Mouse (Mus musculus) cortical plate, adult 2 months (tissue): ENCODE data around the gene Clec2e. TPM values are rescaled to one million over a fixed set of nuclear protein-coding genes. Genes with fewer than 3 reads are reported as not detected.
"Not testable (repeated sequence)": the region's sequence is repeated elsewhere in the genome, so short reads cannot be mapped to it uniquely, and the experiment has no call there.

Experiments
- H3K27ac ChIP-seq: fragments of 200-500 bp; 2 replicates; pipeline ENCODE4 v1.5.1; 2012; ENCODE audit warnings: low read length, control low read depth, inconsistent platforms; ENCODE audit not compliant: insufficient read depth
- H3K4me1 ChIP-seq: fragments of 200-500 bp; 2 replicates; pipeline ENCODE4 v1.6.1; 2011; ENCODE audit warnings: low read length; ENCODE audit not compliant: control insufficient read depth, insufficient read depth
- H3K4me3 ChIP-seq: fragments of 200-500 bp; 2 replicates; pipeline ENCODE4 v1.5.1; 2011; ENCODE audit warnings: mild to moderate bottlenecking, low read length, control low read depth; ENCODE audit not compliant: insufficient read depth
- CTCF ChIP-seq: fragments of 200-500 bp; IDR thresholded peaks from 2 replicates; pipeline ENCODE4 v1.5.1; 2011; ENCODE audit warnings: mild to moderate bottlenecking, control low read depth, low read length; ENCODE audit not compliant: insufficient read depth; ENCODE audit errors: extremely low read depth
- POLR2A ChIP-seq: fragments of 200-500 bp; IDR thresholded peaks from 2 replicates; pipeline ENCODE4 v1.6.1; 2011; ENCODE audit warnings: mild to moderate bottlenecking, low read length, control low read depth; ENCODE audit not compliant: insufficient read depth; ENCODE audit errors: extremely low read depth
- polyA plus RNA-seq: library from polyadenylated mRNA; depleted of rRNA; stranded (reverse); fragments of >200 nt; gene quantifications from 2 replicates; pipeline ENCODE4 v1.2.3, GENCODE M21; 2012

Clec2e gene
- polyA plus RNA-seq, 1 experiment: not detected

GRCm38 (mm10) chr6:129102858-129103555 lies 2.3 kb upstream of the Clec2e start:
- Histone ChIP-seq H3K27ac (no peak overlapping the region), H3K4me1 (no peaks in the 10 kb centered on the region), H3K4me3 (no peak overlapping the region)
- TF ChIP-seq POLR2A (no peak), CTCF (no peak)

DNA sequence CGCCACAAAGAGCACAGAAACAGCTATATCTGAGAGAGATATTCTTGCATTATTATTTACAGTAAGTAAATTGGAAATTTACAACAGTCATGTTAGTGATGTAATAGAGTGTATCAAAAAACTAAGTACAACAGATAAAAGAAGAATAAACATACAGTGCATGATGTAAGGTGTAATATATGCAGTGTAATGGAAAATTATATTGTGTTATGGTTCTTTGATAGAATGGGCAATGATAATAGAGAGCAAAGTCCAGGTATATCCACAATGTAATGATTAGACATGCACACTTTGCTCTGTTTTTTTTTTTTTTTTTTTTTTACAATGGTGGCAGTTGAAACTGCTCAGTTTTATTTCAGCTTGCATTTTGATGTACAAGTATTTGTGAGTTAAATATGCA lies 891 bp upstream of the Clec2e start:
- Histone ChIP-seq H3K4me1 (no peaks in the 10 kb centered on the region), H3K27ac (no peak overlapping the region), H3K4me3 (no peak overlapping the region)
- TF ChIP-seq CTCF: no peak
- TF ChIP-seq POLR2A: no peak

- TF ChIP-seq CTCF (no peak), POLR2A (no peak)
- H3K27ac ChIP-seq: no peak overlapping the region
- H3K4me1 ChIP-seq: no peaks in the 10 kb centered on the region
- no peak overlapping the region for H3K4me3 ChIP-seq
These were observed 2.8 kb downstream of the Clec2e start for GRCm38 (mm10) chr6:129097929-129098328.

DNA sequence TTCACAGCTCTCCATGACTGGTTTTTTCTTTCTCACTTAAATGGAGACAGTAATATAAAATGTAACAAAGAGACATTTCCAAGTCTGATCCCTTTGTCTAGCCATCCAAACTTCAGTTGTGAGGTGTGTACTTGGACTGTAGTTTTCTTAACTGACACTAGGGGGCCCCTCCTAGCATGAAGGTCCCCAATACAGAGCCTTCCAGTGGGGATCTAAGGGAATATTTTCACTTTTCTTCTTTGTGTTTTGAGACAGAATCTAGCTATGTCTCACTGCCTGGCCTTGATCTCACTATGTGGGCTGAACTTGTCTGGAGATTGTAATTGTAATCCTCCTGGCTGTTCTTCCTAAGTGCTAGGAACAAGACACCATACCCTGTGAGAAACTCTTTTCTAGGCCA lies 5.5 kb downstream of the Clec2e start:
- H3K4me1 ChIP-seq: no peaks in the 10 kb centered on the region
- no peak overlapping the region for H3K4me3 ChIP-seq
- no peak overlapping the region for H3K27ac ChIP-seq
- TF ChIP-seq POLR2A (no peak), CTCF (peak; percentile 42; the same call in 1 of the 2 replicates)

DNA sequence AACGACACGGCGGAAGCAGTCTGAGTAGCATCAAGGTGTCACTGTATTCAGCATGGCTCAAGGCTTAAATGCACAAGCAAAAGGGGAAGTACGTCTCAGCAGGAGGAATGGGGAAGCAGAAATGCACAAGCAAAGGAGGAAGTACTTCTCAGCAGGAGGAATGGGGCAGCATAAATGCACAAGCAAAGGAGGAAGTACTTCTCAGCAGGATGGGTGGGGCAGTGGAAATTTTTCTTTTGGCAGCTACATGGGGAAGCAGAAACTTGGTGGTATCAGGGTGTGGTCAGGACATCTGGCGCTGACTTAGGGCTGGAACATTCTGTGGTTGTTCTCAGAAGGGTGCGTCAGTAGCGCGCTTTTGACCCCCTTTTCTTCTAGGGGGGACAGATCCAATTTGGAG lies 12.1 kb downstream of the Clec2e start:
- not testable (repeated sequence) for H3K4me3 ChIP-seq, H3K4me1 ChIP-seq, H3K27ac ChIP-seq

DNA sequence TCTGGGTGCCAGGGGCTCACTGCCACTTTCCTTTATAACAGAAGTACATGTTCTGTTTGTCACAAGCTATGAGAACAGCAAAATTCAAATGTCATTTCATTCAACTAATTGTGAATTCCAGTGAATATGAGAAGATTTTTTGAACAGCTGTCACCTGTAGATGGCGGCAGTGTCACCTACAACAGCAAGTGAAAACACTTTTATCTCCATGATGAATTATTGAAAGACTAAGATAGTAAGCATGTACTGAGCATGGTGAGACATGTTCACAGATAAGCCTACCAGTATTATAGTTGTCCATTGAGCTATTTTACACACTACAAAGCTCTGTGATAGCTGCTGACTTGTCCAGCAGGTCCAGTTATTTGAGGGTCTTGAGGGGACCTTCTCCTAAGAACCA lies 12.6 kb downstream of the Clec2e start:
- no peak for TF ChIP-seq CTCF
- TF ChIP-seq POLR2A: no peak
- Histone ChIP-seq H3K4me1 (no peaks in the 10 kb centered on the region), H3K4me3 (no peak overlapping the region), H3K27ac (no peak overlapping the region)

GRCm38 (mm10) chr6:129086031-129086430 lies 14.7 kb downstream of the Clec2e start:
- H3K27ac ChIP-seq, H3K4me3 ChIP-seq, H3K4me1 ChIP-seq: not testable (repeated sequence)

- Histone ChIP-seq H3K4me3 (no peak overlapping the region), H3K4me1 (no peaks in the 10 kb centered on the region), H3K27ac (no peak overlapping the region)
- TF ChIP-seq POLR2A (no peak), CTCF (no peak)
These were observed 15.6 kb downstream of the Clec2e start for GRCm38 (mm10) chr6:129085098-129085497.

DNA sequence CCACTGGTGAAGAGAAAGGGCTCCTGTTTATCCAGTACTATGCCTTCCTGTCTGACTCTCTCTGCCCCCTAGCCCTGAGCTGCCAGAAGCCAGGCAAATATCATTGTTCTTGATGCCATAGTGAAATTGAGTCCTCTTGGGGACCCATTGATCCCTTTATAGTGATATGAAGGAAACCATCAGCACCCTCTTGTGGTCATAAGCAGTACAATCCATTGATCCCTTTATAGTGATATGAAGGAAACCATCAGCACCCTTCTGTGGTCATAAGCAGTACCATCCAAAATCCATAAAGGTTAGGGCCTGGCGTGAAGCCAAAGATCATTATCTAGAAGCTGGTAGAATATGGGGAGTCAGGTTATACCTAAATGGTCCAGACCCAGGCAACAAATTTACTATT lies 33.7 kb downstream of the Clec2e start:
- H3K27ac ChIP-seq: no peak overlapping the region
- H3K4me1 ChIP-seq: no peaks in the 10 kb centered on the region; the same call in 1 of the 2 replicates
- no peak for TF ChIP-seq POLR2A
- TF ChIP-seq CTCF: peak; percentile 29; the same call in 1 of the 2 replicates
- H3K4me3 ChIP-seq: no peak overlapping the region

DNA sequence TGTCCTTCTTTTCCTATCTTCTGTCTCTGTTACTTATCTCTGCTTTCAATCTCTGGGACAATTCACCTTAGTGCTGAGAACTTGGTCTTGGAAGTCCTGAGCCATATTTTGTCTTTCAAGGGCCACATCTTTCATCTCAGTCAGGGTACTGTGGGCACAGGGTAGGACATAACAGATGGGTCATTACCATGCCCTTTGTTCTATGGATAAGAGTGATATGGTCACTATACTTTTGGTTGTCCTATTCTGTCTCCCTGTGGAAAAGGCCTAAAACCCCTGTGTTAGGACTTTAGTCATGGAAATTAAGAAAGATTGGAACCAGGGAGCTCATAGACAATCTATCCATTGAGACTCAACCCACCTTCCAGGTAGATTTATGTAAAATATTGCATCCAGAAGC lies 34.2 kb downstream of the Clec2e start:
- H3K4me3 ChIP-seq: no peak overlapping the region
- H3K27ac ChIP-seq: no peak overlapping the region
- H3K4me1 ChIP-seq: no peaks in the 10 kb centered on the region; the same call in 1 of the 2 replicates
- TF ChIP-seq CTCF: no peak
- no peak for TF ChIP-seq POLR2A

GRCm38 (mm10) chr6:129065857-129066256 lies 34.9 kb downstream of the Clec2e start:
- no peak overlapping the region for H3K4me3 ChIP-seq
- TF ChIP-seq POLR2A: no peak
- TF ChIP-seq CTCF: no peak
- H3K4me1 ChIP-seq: no peaks in the 10 kb centered on the region; the same call in 1 of the 2 replicates
- H3K27ac ChIP-seq: no peak overlapping the region
